Mouse (Mus musculus): ENCODE data around the gene Cpb2. TPM values are rescaled to one million over a fixed set of nuclear protein-coding genes. Genes with fewer than 3 reads are reported as not detected.
A peak's percentile ranks its signal among the peaks of the same experiment; 100 is the strongest.

Cpb2 gene
- polyA plus RNA-seq, 1 experiment from 2014 or later: 0.28 TPM

DNA sequence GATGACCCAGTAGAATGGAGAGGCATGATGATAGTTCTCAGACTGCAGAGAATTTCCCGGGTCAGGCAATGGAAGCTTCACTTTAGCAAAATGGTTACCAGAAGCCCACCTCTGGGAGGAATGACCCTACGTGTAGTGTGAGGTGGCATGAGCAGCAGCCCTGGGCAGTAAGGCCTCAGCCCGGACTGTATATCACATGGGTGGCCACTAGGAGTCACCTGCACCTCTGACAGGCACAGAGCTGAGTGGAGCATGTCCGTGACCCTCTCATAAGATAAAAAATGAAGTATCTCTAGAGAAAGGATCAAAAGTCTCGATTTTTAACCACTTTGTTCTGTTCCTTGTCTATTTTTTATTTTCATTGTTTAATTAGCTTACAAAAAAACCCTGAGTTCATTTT is 14.4 kb downstream of the Cpb2 start:
- Histone ChIP-seq H3K36me3 (no peaks in the 10 kb centered on the region), H3K9me3 (no peaks in the 10 kb centered on the region), H3K4me1 (no peaks in the 10 kb centered on the region), H3K27ac (no peak overlapping the region), H3K27me3 (no peaks in the 10 kb centered on the region), H3K4me2 (replicated peaks) (no peak overlapping the region), H3K4me3 (no peak overlapping the region), H3K9ac (no peak overlapping the region)
- no peak for ATAC-seq (ENCODE audit: insufficient number of reproducible peaks, insufficient read depth, low FRiP score, low TSS enrichment)
- 47% methylated on average over 5 of the region's 5 CpGs for WGBS

DNA sequence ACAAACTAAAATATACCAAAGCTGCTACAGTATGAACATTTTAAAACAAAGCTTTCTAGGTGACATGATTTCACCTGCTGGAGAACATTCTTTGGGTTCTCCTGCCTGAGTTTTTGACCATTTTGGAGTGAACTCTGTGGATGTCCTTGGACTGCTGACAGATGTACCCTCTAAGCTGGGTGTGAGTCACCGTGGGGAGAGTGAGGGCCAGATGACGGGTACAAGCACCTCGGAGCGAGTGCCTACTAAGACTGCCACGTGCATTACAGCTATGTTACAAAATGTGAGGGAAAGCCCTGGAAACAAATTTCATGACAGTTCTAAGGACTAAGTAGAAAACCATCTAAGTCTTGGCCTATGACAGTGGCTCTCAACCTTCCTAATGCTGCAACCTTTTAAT is 27.4 kb downstream of the Cpb2 start:
- no peaks in the 10 kb centered on the region for H3K36me3 ChIP-seq
- no peak overlapping the region for H3K4me2 ChIP-seq (replicated peaks)
- 88% methylated on average over 5 of the region's 5 CpGs for WGBS
- H3K9me3 ChIP-seq: no peaks in the 10 kb centered on the region
- H3K27me3 ChIP-seq: no peaks in the 10 kb centered on the region
- no peak overlapping the region for H3K27ac ChIP-seq
- no peaks in the 10 kb centered on the region for H3K4me1 ChIP-seq
- ATAC-seq (ENCODE audit: insufficient number of reproducible peaks, insufficient read depth, low FRiP score, low TSS enrichment): no peak
- no peak overlapping the region for H3K9ac ChIP-seq
- no peak overlapping the region for H3K4me3 ChIP-seq

DNA sequence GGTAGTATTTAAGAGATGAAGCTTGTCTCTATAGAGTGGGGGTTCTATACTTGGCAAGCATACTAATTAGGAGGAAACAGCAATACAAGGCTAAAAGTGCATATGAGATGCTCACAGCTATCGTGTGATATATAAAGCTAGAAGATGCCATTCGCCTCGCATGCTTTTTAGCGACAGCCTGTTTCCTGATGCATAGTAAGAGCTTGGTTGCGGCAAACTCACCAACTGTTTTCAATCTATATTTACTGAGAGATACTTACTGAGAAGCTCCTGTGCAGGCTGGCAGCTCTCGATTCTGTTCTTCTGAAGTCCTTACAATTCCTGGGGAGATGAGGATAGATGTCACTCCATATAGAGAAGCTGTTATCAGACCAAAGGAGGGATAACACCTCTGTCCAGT is 37.6 kb downstream of the Cpb2 start:
- whole genome bisulfite sequencing: 89% methylated on average over 6 of the region's 6 CpGs
- Histone ChIP-seq H3K9ac (no peak overlapping the region), H3K36me3 (no peaks in the 10 kb centered on the region), H3K4me3 (no peak overlapping the region), H3K9me3 (no peaks in the 10 kb centered on the region), H3K4me2 (replicated peaks) (no peak overlapping the region), H3K27me3 (no peaks in the 10 kb centered on the region), H3K27ac (no peak overlapping the region), H3K4me1 (peaks cover under 1% of the 10 kb centered on the region; the same call in 1 of the 2 replicates)
- no peak for ATAC-seq (ENCODE audit: insufficient number of reproducible peaks, insufficient read depth, low FRiP score, low TSS enrichment)

GRCm38 (mm10) chr14:75280406-75280805 is 38.3 kb downstream of the Cpb2 start:
- no peak overlapping the region for H3K27ac ChIP-seq
- WGBS: 70% methylated on average over 5 of the region's 5 CpGs
- H3K9me3 ChIP-seq: no peaks in the 10 kb centered on the region
- peaks cover 8% of the 10 kb centered on the region; the same call in 1 of the 2 replicates for H3K4me1 ChIP-seq
- no peak overlapping the region for H3K4me2 ChIP-seq (replicated peaks)
- no peaks in the 10 kb centered on the region for H3K36me3 ChIP-seq
- ATAC-seq (ENCODE audit: insufficient number of reproducible peaks, insufficient read depth, low FRiP score, low TSS enrichment): no peak
- no peak overlapping the region for H3K9ac ChIP-seq
- H3K27me3 ChIP-seq: no peaks in the 10 kb centered on the region
- no peak overlapping the region for H3K4me3 ChIP-seq

DNA sequence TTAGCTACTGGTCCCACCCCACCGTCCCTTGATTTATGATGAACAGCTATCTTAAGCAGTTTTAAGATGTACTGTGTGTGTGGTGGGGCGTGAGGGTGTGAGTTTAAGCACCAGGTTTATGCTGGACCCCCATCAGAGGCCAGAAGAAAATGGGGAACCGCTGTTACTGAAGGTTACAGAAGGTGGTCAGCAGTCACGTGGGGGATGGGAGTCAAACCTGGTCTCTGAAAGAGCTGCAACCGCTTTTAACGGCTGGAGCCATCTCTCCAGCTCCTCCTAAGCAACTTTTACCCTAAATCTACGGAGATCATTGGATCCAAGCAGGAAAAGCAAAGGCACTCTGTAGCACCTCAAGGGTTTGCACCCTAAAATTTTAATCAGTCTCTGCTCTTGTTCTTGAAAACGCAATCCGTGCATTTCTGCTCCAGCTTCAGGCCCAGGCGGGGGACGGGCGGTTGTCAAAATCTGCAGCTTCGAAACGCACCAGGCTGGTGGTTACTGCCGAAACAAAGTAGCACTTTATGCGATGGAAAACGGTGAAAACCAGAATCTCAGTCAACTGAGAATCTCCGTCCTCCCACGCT is 41.6 kb downstream of the Cpb2 start:
- Histone ChIP-seq H3K4me1 (peaks cover 10% of the 10 kb centered on the region; the same call in 1 of the 2 replicates), H3K36me3 (no peaks in the 10 kb centered on the region), H3K27ac (peak overlapping the region; percentile 84; the same call in 1 of the 2 replicates), H3K4me3 (peak overlapping the region; percentile 90), H3K9me3 (no peaks in the 10 kb centered on the region), H3K4me2 (replicated peaks) (peak overlapping the region; percentile 84), H3K27me3 (no peaks in the 10 kb centered on the region), H3K9ac (peak overlapping the region; percentile 87)
- ATAC-seq (ENCODE audit: insufficient number of reproducible peaks, insufficient read depth, low FRiP score, low TSS enrichment): peak; percentile 57; the same call in 1 of the 2 replicates
- 6% methylated on average over 19 of the region's 19 CpGs for WGBS

DNA sequence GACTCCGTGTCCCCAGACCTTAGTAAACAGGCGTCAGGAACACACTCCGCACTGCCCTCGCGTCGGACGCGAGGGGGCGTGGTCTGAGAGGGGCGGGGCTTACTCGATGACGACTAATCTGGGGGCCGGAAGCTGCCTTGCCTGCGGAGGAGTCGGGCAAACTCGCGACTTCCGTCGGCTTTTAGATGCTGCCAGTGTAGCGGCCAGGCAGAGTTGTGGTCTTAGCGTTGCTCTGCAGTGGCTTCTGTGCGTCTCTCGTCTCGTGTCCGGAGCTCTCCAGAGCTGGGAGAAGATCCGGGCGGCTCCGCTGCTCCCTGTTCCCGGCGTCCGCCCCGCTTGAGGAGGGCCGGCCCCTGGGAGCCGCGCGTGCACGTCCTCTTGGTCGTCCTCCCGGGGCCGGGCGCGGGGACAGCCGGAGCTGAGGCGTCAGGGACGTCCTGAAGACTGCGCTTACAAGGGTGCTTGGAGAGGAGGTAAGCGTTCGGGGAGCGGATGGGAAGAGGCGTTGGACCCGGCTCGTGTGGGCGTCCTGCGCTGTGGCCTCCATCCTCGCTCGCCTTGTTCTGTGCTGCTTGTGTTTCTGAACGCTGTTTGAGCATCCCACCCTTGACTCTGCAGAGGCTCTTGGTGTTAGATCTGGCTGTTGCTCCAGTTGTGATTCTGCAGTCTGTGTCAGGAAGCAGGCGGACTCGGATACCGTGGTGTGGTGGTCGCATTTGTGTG is 42.3 kb downstream of the Cpb2 start, which contains the start of gene Zc3h13:
TSS of gene Zc3h13 (plus strand) at position 181 of the 723 bp plus-strand sequence.
- ATAC-seq (ENCODE audit: insufficient number of reproducible peaks, insufficient read depth, low FRiP score, low TSS enrichment): peak; percentile 93
- Histone ChIP-seq H3K4me1 (peaks cover 10% of the 10 kb centered on the region; the same call in 1 of the 2 replicates), H3K36me3 (no peaks in the 10 kb centered on the region), H3K27me3 (no peaks in the 10 kb centered on the region), H3K9ac (peak within 1 kb of the TSS; percentile 87), H3K27ac (peak within 1 kb of the TSS; percentile 84), H3K4me3 (peak within 1 kb of the TSS; percentile 90), H3K9me3 (no peaks in the 10 kb centered on the region), H3K4me2 (replicated peaks) (peak within 1 kb of the TSS; percentile 84)
- under 1% methylated on average over 61 of the region's 61 CpGs for WGBS

- Histone ChIP-seq H3K36me3 (no peaks in the 10 kb centered on the region), H3K4me3 (no peak overlapping the region), H3K27ac (no peak overlapping the region), H3K9me3 (no peaks in the 10 kb centered on the region), H3K4me1 (no peaks in the 10 kb centered on the region), H3K27me3 (no peaks in the 10 kb centered on the region), H3K4me2 (replicated peaks) (no peak overlapping the region), H3K9ac (no peak overlapping the region)
- WGBS: 95% methylated on average over 1 of the region's 1 CpGs
- ATAC-seq (ENCODE audit: insufficient number of reproducible peaks, insufficient read depth, low FRiP score, low TSS enrichment): no peak
These were observed 59.0 kb downstream of the Cpb2 start for GRCm38 (mm10) chr14:75301081-75301480.

DNA sequence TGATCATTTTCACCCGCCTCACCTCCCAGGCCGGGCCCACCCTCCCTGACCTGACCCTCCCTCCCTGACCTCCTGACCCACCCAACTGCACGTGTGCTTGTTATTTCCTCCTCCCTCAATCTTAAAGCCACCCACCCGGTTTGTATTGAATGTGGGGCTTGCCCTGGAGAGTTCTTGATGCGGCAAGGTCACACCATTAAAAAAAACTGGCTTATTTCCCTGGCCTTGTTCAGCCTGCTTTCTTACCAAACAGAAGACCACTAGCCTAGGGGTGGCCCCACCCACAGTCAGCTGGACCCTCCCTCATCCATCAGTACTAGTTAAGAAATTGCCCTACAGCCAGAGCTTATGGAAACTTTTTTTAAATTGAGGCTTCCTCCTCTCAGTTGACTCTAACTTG is 61.7 kb downstream of the Cpb2 start:
- no peak overlapping the region for H3K4me3 ChIP-seq
- no peak overlapping the region for H3K9ac ChIP-seq
- ATAC-seq (ENCODE audit: insufficient number of reproducible peaks, insufficient read depth, low FRiP score, low TSS enrichment): no peak
- no peaks in the 10 kb centered on the region for H3K4me1 ChIP-seq
- no peaks in the 10 kb centered on the region for H3K36me3 ChIP-seq
- WGBS: 27% methylated on average over 5 of the region's 5 CpGs
- H3K9me3 ChIP-seq: no peaks in the 10 kb centered on the region
- H3K27me3 ChIP-seq: no peaks in the 10 kb centered on the region
- no peak overlapping the region for H3K27ac ChIP-seq
- no peak overlapping the region for H3K4me2 ChIP-seq (replicated peaks)

DNA sequence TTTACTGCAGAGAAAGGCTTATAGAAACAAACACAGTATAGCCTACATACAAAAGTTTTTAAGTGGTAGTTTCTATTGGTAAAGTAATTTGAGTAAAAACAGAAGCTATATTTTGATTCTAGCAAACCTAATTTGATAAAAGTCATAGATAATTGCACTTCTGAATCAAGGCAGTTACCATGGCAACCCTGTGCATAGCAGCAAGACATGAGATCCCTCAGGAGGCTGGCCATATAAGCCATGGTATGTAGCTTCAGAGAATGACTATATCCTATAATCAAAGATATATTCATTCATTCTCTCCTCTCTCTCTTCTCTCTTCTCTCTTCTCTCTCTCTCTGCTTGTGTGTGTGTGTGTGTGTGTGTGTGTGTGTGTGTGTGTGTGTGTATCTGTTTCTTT is 65.8 kb downstream of the Cpb2 start:
- Histone ChIP-seq H3K4me2 (replicated peaks) (no peak overlapping the region), H3K9me3 (no peaks in the 10 kb centered on the region), H3K4me1 (no peaks in the 10 kb centered on the region), H3K36me3 (no peaks in the 10 kb centered on the region), H3K27me3 (no peaks in the 10 kb centered on the region), H3K27ac (no peak overlapping the region), H3K4me3 (no peak overlapping the region), H3K9ac (no peak overlapping the region)
- ATAC-seq (ENCODE audit: insufficient number of reproducible peaks, insufficient read depth, low FRiP score, low TSS enrichment): no peak

- H3K36me3 ChIP-seq: no peaks in the 10 kb centered on the region
- no peak overlapping the region for H3K4me2 ChIP-seq (replicated peaks)
- H3K9ac ChIP-seq: no peak overlapping the region
- ATAC-seq (ENCODE audit: insufficient number of reproducible peaks, insufficient read depth, low FRiP score, low TSS enrichment): no peak
- 58% methylated on average over 5 of the region's 5 CpGs for WGBS
- no peaks in the 10 kb centered on the region for H3K4me1 ChIP-seq
- no peak overlapping the region for H3K27ac ChIP-seq
- H3K27me3 ChIP-seq: no peaks in the 10 kb centered on the region
- H3K4me3 ChIP-seq: no peak overlapping the region
- H3K9me3 ChIP-seq: no peaks in the 10 kb centered on the region
These were observed 67.4 kb downstream of the Cpb2 start for GRCm38 (mm10) chr14:75309336-75309992.

GRCm38 (mm10) chr14:75314484-75314883 is 72.4 kb downstream of the Cpb2 start:
- Histone ChIP-seq H3K27me3 (no peaks in the 10 kb centered on the region), H3K27ac (no peak overlapping the region), H3K9ac (no peak overlapping the region), H3K4me3 (no peak overlapping the region), H3K4me1 (no peaks in the 10 kb centered on the region), H3K36me3 (no peaks in the 10 kb centered on the region), H3K9me3 (no peaks in the 10 kb centered on the region), H3K4me2 (replicated peaks) (no peak overlapping the region)
- ATAC-seq (ENCODE audit: insufficient number of reproducible peaks, insufficient read depth, low FRiP score, low TSS enrichment): no peak
- 91% methylated on average over 2 of the region's 2 CpGs for WGBS

DNA sequence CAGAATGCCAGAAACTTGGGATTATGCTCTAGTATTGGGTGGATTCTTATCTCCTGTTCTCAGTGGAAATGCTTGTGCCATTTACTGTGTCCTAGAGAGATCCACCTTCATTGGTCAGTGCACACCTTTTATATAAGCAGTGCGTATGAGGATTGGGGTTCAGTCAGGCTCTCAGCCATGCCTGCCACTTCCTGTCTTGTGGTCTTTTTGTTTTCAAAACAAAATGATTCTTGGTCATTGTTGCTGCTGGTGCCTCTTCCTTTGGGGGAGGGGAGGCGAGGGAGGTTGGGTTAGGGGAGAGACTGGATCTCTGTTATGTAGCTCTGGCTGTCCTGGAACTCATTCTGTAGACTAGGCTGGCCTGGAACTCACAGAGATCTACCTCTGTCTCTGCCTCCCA is 76.6 kb downstream of the Cpb2 start:
- Histone ChIP-seq H3K4me1 (no peaks in the 10 kb centered on the region), H3K36me3 (peaks cover 23% of the 10 kb centered on the region), H3K27ac (no peak overlapping the region), H3K9me3 (no peaks in the 10 kb centered on the region), H3K27me3 (no peaks in the 10 kb centered on the region), H3K4me3 (no peak overlapping the region), H3K9ac (no peak overlapping the region), H3K4me2 (replicated peaks) (no peak overlapping the region)
- no peak for ATAC-seq (ENCODE audit: insufficient number of reproducible peaks, insufficient read depth, low FRiP score, low TSS enrichment)
- WGBS: 88% methylated on average over 2 of the region's 2 CpGs

Measured in embryonic facial prominence, embryonic 12.5 days (tissue).